8 mouse cellular contexts compared by ENCODE assay signal in genomic region chr6:17105714-17106113, GRCm38 (mm10). TPM values are rescaled to one million over a fixed set of nuclear protein-coding genes. Genes with fewer than 3 reads are reported as not detected.
DNase-seq lines count a peak whose midpoint lies in the region; ATAC-seq and TF ChIP-seq lines count a peak whose summit lies in the region.

No protein-coding gene starts in this region.

- no peak overlapping the region for H3K4me3 ChIP-seq in heart, adult 2 months
- H3K4me3 ChIP-seq in heart, embryonic 11.5 days (ENCODE audit: low read depth, low read length), result no peak overlapping the region
- no peak overlapping the region for H3K4me3 ChIP-seq in forebrain, postnatal 0 days (ENCODE audit: low read depth, low read length)
- no peak overlapping the region for H3K4me3 ChIP-seq in layer of hippocampus, adult 2 months

- TF ChIP-seq POLR2A in heart, adult 2 months (IDR thresholded peaks at IDR 0.05; ENCODE audit: insufficient read depth, low read depth, low read length), result no peak
- TF ChIP-seq POLR2A in brain, embryonic 14.5 days (IDR thresholded peaks at IDR 0.05; ENCODE audit: borderline replicate concordance, extremely low read depth, insufficient read depth, insufficient read length, poor library complexity, severe bottlenecking), result no peak

- H3K9ac ChIP-seq in heart, adult 2 months (ENCODE audit: low read depth, low read length), result no peak overlapping the region
- H3K9ac ChIP-seq in heart, embryonic 11.5 days (ENCODE audit: low read depth, low read length), result no peak overlapping the region
- H3K9ac ChIP-seq in forebrain, postnatal 0 days, result no peak overlapping the region

- ATAC-seq in heart, embryonic 11.5 days (replicated peaks; ENCODE audit: insufficient number of reproducible peaks, low FRiP score, low TSS enrichment), result no peak
- peak; percentile 67 for ATAC-seq in forebrain, postnatal 0 days
- ATAC-seq in megakaryocyte, adult 5-6 weeks (ENCODE audit: poor library complexity, severe bottlenecking), result peak; percentile 68
- ATAC-seq in erythroblast, adult 5-6 weeks (replicated peaks; ENCODE audit: low FRiP score, poor library complexity, severe bottlenecking), result no peak

- H3K27ac ChIP-seq in heart, adult 2 months, result no peak overlapping the region
- no peak overlapping the region for H3K27ac ChIP-seq in heart, embryonic 11.5 days (ENCODE audit: low read depth, low read length)
- no peak overlapping the region for H3K27ac ChIP-seq in forebrain, postnatal 0 days (ENCODE audit: low read depth, low read length)
- no peak overlapping the region for H3K27ac ChIP-seq in layer of hippocampus, adult 2 months

- H3K4me2 ChIP-seq in heart, embryonic 11.5 days, result no peak overlapping the region
- H3K4me2 ChIP-seq in forebrain, postnatal 0 days (ENCODE audit: low read depth), result no peak overlapping the region

- no peaks in the 10 kb centered on the region for H3K79me2 ChIP-seq in heart, adult 2 months (replicated peaks; ENCODE audit: control insufficient read depth, insufficient read depth, low read length)

- intact Hi-C loops in heart, adult 2 months (cut with DNase I), result loop anchor here (1.0 to 10.0 kb wide), 3 partner anchors 254 to 484 kb away; partner anchors contain the start of gene Met

- DNase-seq in heart, adult 2 months, result peak; percentile 22 to 41
- peak; percentile 15 for DNase-seq in CD4-positive helper T cell, adult 2 months (ENCODE audit: low read depth, low spot score)
- peak; percentile 87 for DNase-seq in brain, embryonic 14.5 days (ENCODE audit: low read depth)
- DNase-seq in forebrain, postnatal 0 days, result peak; percentile 86
- DNase-seq in layer of hippocampus, adult 2 months (ENCODE audit: low spot score in 2 of 2), result peak; percentile 55 to 76

- H3K4me1 ChIP-seq in heart, adult 2 months (ENCODE audit: control insufficient read depth, insufficient read depth, low read length), result no peaks in the 10 kb centered on the region
- no peaks in the 10 kb centered on the region for H3K4me1 ChIP-seq in heart, embryonic 11.5 days (ENCODE audit: control insufficient read depth, insufficient read depth, low read length)
- no peaks in the 10 kb centered on the region for H3K4me1 ChIP-seq in forebrain, postnatal 0 days (ENCODE audit: insufficient read depth)

- no peaks in the 10 kb centered on the region for H3K9me3 ChIP-seq in heart, embryonic 11.5 days (replicated peaks; ENCODE audit: control insufficient read depth, low read length)
- H3K9me3 ChIP-seq in forebrain, postnatal 0 days (ENCODE audit: low read length), result no peaks in the 10 kb centered on the region

- no peaks in the 10 kb centered on the region for H3K27me3 ChIP-seq in heart, adult 2 months (ENCODE audit: control insufficient read depth, insufficient read depth, low read length)
- H3K27me3 ChIP-seq in heart, embryonic 11.5 days (ENCODE audit: control insufficient read depth, insufficient read depth, low read length), result 0 out of 2 replicates have a peak, but pooled peaks cover 4% of the 10 kb centered on the region
- no peaks in the 10 kb centered on the region for H3K27me3 ChIP-seq in forebrain, postnatal 0 days (ENCODE audit: insufficient read depth, low read length)

- TF ChIP-seq EP300 in heart, adult 2 months (IDR thresholded peaks at IDR 0.05; ENCODE audit: insufficient read depth, low read depth, low read length), result no peak

- TF ChIP-seq CTCF in heart, adult 2 months (IDR thresholded peaks at IDR 0.05), result peak; percentile 90
- TF ChIP-seq CTCF in brain, embryonic 14.5 days (IDR thresholded peaks at IDR 0.05; ENCODE audit: borderline replicate concordance, extremely low read depth, insufficient read depth, insufficient read length), result peak; percentile 63; the same call in 1 of the 2 replicates
- peak; percentile 86 for TF ChIP-seq CTCF in forebrain, postnatal 0 days (IDR thresholded peaks at IDR 0.05; ENCODE audit: low read depth)
- peak; percentile 94 for TF ChIP-seq CTCF in layer of hippocampus, adult 2 months (conservative IDR thresholded peaks at IDR 0.05)

- no peaks in the 10 kb centered on the region for H3K36me3 ChIP-seq in heart, adult 2 months (ENCODE audit: control insufficient read depth, insufficient read depth, low read length)
- no peaks in the 10 kb centered on the region for H3K36me3 ChIP-seq in heart, embryonic 11.5 days (ENCODE audit: control insufficient read depth, insufficient read depth, low read length)
- 0 out of 2 replicates have a peak, but pooled peaks cover 4% of the 10 kb centered on the region for H3K36me3 ChIP-seq in forebrain, postnatal 0 days (ENCODE audit: insufficient read depth)

RNA-seq across cellular contexts. Expression of gene Tes, which starts 40.8 kb away (rescaled TPM):
- total RNA-seq in heart, adult 2 months (2021), result 1 to 10 TPM; 2.3 to 4.0 TPM
- 3.3 and 3.9 TPM in 2 replicates for polyA plus RNA-seq in heart, adult 2 months (2012; rRNA removed)
- polyA plus RNA-seq in heart, embryonic 11.5 days (2014; fragmentation: Nextera tagmentation; extraction: Ambion mirVana), result 18.9 and 21.7 TPM in 2 replicates
- 36.8 and 44.5 TPM in 2 replicates for polyA plus RNA-seq in brain, embryonic 14.5 days (2012; rRNA removed)
- total RNA-seq in forebrain, postnatal 0 days (2014; rRNA removed), result 31.8 and 45.5 TPM in 2 replicates
- polyA plus RNA-seq in forebrain, postnatal 0 days (2015; fragmentation: Nextera tagmentation; extraction: Ambion mirVana), result 22.0 and 24.1 TPM in 2 replicates
- 1 to 10 TPM; 1.8 to 2.8 TPM for total RNA-seq in layer of hippocampus, adult 2 months (2021)
- 29.6 and 34.2 TPM in 2 replicates for total RNA-seq in megakaryocyte, adult 5-6 weeks (2015)
- 24.6 and 33.5 TPM in 2 replicates for total RNA-seq in megakaryocyte, adult 5-6 weeks (2017)
- total RNA-seq in erythroblast, adult 5-6 weeks (2015; ENCODE audit: low replicate concordance), result 6.3 and 12.9 TPM in 2 replicates
- total RNA-seq in erythroblast, adult 5-6 weeks (2017; ENCODE audit: low replicate concordance), result 5.0 and 10.0 TPM in 2 replicates

Comparison
In these comparisons a context has a peak if more than half of its experiments do, and no peak if none do; other contexts are left out.
1. DNase-seq: peak in every context shown above with its lines; median percentile 87 in brain, embryonic 14.5 days; 86 in forebrain, postnatal 0 days; 66 in layer of hippocampus, adult 2 months; 32 in heart, adult 2 months; 15 in CD4-positive helper T cell, adult 2 months.
2. ATAC-seq: peak in forebrain, postnatal 0 days (single experiment) and megakaryocyte, adult 5-6 weeks (single experiment); none in heart, embryonic 11.5 days (single experiment) and erythroblast, adult 5-6 weeks (single experiment).
3. Peak in every context shown above with its lines, with median percentiles within 50 percentile points of each other: CTCF ChIP-seq.